Mouse (Mus musculus) ES-E14 (cell line): ENCODE measurements at regions not wholly inside any gene's neighbourhood (a gene's known extent, or its start where the extent isn't known, plus 50 kb on each side); places are given as distances from the start of the nearest gene placed in this dataset.

Experiments
- DNase-seq: peaks from one replicate; pipeline ENCODE4 v3.0.0-alpha.2; 2013; ENCODE audit warnings: low read depth, low spot score
- H3K27ac ChIP-seq: 2 replicates; pipeline ENCODE4 v1.5.1; 2012; ENCODE audit warnings: low read depth, mild to moderate bottlenecking, low read length, moderate library complexity, mixed read lengths; ENCODE audit not compliant: poor library complexity, insufficient read depth, severe bottlenecking
- H3K36me3 ChIP-seq: 2 replicates; pipeline ENCODE4 v1.6.1; 2012; ENCODE audit warnings: mild to moderate bottlenecking, low read length, moderate library complexity, mixed read lengths; ENCODE audit not compliant: control insufficient read depth, poor library complexity, insufficient read depth, severe bottlenecking
- H3K4me1 ChIP-seq, 2 experiments: fragments of 150-350 bp in 1 of 2; sonication (generic) in 1 of 2; 2 replicates each; pipeline ENCODE4 v1.6.1; 2012; ENCODE audit warnings: low read length in 2 of 2, mild to moderate bottlenecking in 1 of 2, mixed read lengths in 1 of 2; ENCODE audit not compliant: control insufficient read depth in 2 of 2, insufficient read depth in 2 of 2, poor library complexity in 1 of 2
- H3K4me3 ChIP-seq, 2 experiments: fragments of 150-350 bp in 1 of 2; sonication (generic) in 1 of 2; 2 replicates each; pipeline ENCODE4 v1.5.1; 2012; ENCODE audit warnings: low read length in 2 of 2, low read depth in 1 of 2, mild to moderate bottlenecking in 1 of 2, mixed read lengths in 1 of 2; ENCODE audit not compliant: insufficient read depth in 1 of 2, poor library complexity in 1 of 2, severe bottlenecking in 1 of 2
- H3K9ac ChIP-seq: 2 replicates; pipeline ENCODE4 v1.6.1; 2012; ENCODE audit warnings: low read depth, mild to moderate bottlenecking, low read length, mixed read lengths; ENCODE audit not compliant: poor library complexity, insufficient read depth, severe bottlenecking
- H3K9me3 ChIP-seq: fragments of 150-350 bp; sonication (generic); 2 replicates; pipeline ENCODE4 v1.6.1; 2012; ENCODE audit warnings: low read depth, mild to moderate bottlenecking, low read length; ENCODE audit not compliant: control insufficient read depth, insufficient read depth
- CHD2 ChIP-seq: IDR thresholded peaks from 2 replicates; pipeline ENCODE4 v1.6.1; 2014; ENCODE audit warnings: mild to moderate bottlenecking, low read depth, low read length, inconsistent platforms
- HCFC1 ChIP-seq: IDR thresholded peaks from 2 replicates; pipeline ENCODE4 v1.6.1; 2012; ENCODE audit warnings: low read length, inconsistent platforms, borderline replicate concordance; ENCODE audit not compliant: insufficient read depth
- MAFK ChIP-seq: IDR thresholded peaks from 2 replicates; pipeline ENCODE4 v1.6.1; 2014; ENCODE audit warnings: mild to moderate bottlenecking, low read depth, low read length, inconsistent platforms; ENCODE audit not compliant: insufficient read depth
- ZC3H11A ChIP-seq: IDR thresholded peaks from 2 replicates; pipeline ENCODE4 v1.6.1; 2012; ENCODE audit warnings: low read depth, mild to moderate bottlenecking, inconsistent platforms, low read length, borderline replicate concordance
- ZNF384 ChIP-seq: IDR thresholded peaks from 2 replicates; pipeline ENCODE4 v1.6.1; 2012; ENCODE audit warnings: low read depth, low read length, inconsistent platforms
- in situ Hi-C, 2 experiments: fragments of 600-800 bp; cut with MboI; formaldehyde crosslinking; loops; one replicate each; pipeline ENCODE4 v1.15.1; 2025; ENCODE audit warnings: low sequenced_read_pairs in 2 of 2, inconsistent platforms in 1 of 2; ENCODE audit not compliant: unreplicated experiment in 2 of 2

DNA sequence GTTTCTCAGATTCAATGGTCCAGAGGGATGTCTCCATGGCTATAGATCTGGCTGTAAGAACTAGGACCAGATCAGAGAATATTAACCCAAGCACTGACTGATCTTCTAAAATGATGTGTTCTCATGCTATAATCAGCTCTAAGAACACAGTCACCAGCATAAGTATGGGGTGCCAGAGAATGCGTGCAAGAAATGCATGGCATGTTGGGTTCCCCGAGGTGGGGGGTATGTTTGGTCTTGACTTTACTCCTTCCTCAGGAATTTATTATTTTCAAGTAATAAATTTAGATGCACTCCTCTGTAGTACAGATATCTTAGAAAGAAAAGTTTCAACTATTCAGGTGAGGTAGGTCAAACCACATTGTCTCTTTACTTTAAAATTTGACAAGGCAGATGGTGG, 246.5 kb upstream of the Pik3r1 start:
- TF ChIP-seq ZNF384 (no peak), CHD2 (no peak), MAFK (no peak), ZC3H11A (no peak), HCFC1 (no peak)
- Histone ChIP-seq H3K27ac (no peak overlapping the region), H3K9me3 (no peaks in the 10 kb centered on the region), H3K4me3 (no peak overlapping the region), H3K4me1 (no peaks in the 10 kb centered on the region), H3K36me3 (no peaks in the 10 kb centered on the region), H3K9ac (no peak overlapping the region)
- DNase-seq = no peak
- in situ Hi-C loops = no loop called here

DNA sequence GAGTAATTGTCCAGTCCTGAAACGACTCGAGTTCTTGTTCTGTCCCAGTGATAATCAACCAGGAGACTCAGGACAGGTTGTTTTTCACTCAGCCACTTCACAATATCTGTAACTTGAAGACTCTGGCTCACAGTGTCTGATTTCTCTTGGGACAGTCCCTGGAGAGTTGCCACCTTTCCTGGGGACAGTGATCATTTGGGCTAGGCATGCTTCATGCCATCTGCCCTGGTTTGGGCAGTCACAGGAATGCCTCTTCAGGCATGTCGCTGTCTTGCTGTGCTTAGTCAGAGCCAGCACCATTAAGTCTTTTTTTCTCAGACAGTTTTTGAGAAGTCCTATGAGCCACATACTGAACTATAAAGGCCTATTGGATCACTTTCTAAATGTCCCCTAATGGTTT, 246.9 kb upstream of the Pik3r1 start:
- in situ Hi-C loops = no loop called here
- no peaks in the 10 kb centered on the region for H3K9me3 ChIP-seq

DNA sequence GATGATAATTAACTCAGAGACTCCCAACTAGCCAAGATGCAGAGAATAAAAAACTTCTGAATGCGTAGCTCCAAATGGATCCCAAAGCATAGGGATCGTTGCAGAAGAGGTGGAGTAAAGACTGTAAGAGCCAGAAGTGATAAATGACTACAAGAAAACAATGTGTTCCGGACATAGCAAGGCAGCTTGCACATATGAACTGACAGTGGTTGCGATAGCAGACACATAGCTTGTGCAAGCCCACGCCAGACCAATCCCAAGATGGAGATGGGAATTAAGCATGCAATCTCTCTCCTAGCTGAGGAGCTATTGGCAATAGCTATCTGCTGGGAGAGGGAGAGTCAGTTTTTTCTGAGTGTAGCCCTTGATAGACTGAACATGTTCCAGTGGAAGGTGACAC, 248.5 kb upstream of the Pik3r1 start:
- Histone ChIP-seq H3K9me3 (no peaks in the 10 kb centered on the region), H3K4me3 (no peak overlapping the region), H3K4me1 (no peaks in the 10 kb centered on the region), H3K27ac (no peak overlapping the region), H3K9ac (no peak overlapping the region), H3K36me3 (no peaks in the 10 kb centered on the region)
- in situ Hi-C loops = no loop called here
- no peak for DNase-seq
- no peak for TF ChIP-seq MAFK
- no peak for TF ChIP-seq ZNF384
- TF ChIP-seq HCFC1 = no peak
- no peak for TF ChIP-seq ZC3H11A
- no peak for TF ChIP-seq CHD2

More for the DNA sequence above, 246.9 kb upstream of the Pik3r1 start:
- Histone ChIP-seq H3K27ac (no peak overlapping the region), H3K4me3 (no peak overlapping the region), H3K4me1 (no peaks in the 10 kb centered on the region), H3K36me3 (no peaks in the 10 kb centered on the region), H3K9ac (no peak overlapping the region)
- no peak for TF ChIP-seq MAFK
- TF ChIP-seq ZNF384 = no peak
- no peak for TF ChIP-seq HCFC1
- TF ChIP-seq ZC3H11A = no peak
- no peak for TF ChIP-seq CHD2
- DNase-seq = no peak

DNA sequence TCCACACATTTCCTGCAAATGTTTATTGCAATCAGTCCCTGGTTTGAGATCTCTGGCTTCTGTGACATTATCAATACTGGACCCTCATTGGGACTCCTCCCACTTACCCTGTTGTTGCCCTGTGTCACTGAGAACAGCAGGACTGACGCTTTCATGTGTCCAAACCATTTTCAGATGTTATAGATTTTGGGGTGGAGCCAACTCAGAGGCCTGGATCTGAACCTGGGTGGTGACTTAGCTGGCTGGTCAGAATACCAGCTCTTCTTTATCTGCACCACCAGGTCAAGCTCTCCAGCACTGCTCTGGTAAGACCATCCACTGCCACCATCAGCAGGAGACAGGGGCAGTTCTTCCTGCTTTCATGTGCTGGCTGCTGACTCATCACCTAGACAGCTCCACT, 254.3 kb upstream of the Pik3r1 start:
- Histone ChIP-seq H3K36me3 (no peaks in the 10 kb centered on the region), H3K27ac (no peak overlapping the region), H3K4me1 (no peaks in the 10 kb centered on the region), H3K9me3 (no peaks in the 10 kb centered on the region), H3K4me3 (no peak overlapping the region), H3K9ac (no peak overlapping the region)
- TF ChIP-seq ZNF384 (no peak), CHD2 (no peak), ZC3H11A (no peak), MAFK (no peak), HCFC1 (no peak)
- in situ Hi-C loops = no loop called here
- DNase-seq = no peak

DNA sequence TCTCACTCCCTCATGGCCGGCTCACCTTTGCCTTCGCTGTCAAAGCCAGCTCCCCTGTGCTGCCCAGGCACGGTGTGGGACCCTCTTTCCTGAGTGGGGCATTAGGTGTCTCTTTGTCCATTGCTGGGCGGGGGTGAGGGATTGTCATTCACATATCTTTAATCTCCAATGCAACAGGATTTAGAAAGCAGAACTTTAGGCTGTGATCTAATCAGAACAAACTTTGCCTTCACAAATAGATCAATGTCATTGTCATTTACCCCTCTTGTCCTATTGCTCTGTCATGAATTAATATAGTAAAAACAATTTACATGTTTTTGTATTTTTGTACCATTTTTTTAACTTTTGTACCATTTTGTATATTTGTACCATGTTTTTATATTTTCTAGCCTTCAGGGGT, 254.7 kb upstream of the Pik3r1 start:
- Histone ChIP-seq H3K36me3 (no peaks in the 10 kb centered on the region), H3K27ac (no peak overlapping the region), H3K4me1 (no peaks in the 10 kb centered on the region), H3K4me3 (no peak overlapping the region), H3K9ac (no peak overlapping the region), H3K9me3 (no peaks in the 10 kb centered on the region)
- DNase-seq = no peak
- TF ChIP-seq CHD2 (no peak), HCFC1 (no peak), MAFK (no peak), ZC3H11A (no peak), ZNF384 (no peak)
- in situ Hi-C loops = no loop called here
